Mouse (Mus musculus) CD8-positive naive resting alpha-beta T cell, adult 2 months (primary cell): ENCODE measurements around the gene H2afx.
"Not testable (repeated sequence)": the region's sequence is repeated elsewhere in the genome, so short reads cannot be mapped to it uniquely, and the experiment has no call there.

Experiments used
- DNase-seq, 2 experiments: peaks; one replicate each; pipeline ENCODE4 v3.0.0; 2022; ENCODE audit warnings: low read depth in 2 of 2, low spot score in 2 of 2

H2afx gene

DNA sequence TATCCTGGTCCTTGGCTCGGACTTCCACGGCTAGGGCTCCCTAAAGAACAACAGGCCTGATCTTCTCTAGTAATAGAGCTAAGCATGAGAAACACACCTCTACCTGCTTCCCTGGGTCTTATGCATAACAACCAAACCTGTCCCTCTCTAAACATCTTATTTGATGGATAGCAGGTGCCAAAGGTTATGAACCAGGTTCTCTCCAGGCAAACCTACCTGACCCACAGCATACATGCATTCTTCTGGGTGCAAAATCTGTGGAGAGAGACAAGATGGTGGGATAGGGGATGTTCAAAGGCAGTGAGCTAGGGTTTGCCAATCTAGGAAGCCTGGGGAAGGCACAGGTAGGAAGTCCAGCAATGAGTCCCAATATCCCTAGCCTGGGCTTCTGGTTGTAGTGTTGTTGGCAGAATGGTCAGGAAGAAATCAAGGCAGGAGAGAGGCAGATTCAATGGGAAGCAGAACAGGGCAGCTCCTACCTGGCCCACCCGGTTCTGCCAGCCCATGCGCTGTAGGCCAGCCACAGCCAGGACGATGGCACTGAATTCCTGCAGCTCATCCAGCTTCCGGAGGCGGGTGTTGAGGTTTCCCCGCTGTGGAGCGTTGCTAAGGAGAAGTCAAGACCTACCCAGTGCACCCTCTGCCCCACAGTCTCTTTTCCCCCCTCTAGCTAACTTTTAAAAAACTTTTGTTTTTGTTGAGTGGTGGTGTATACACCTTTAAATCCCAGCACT is 3.1 kb downstream of the H2afx start:
- no peak for DNase-seq

DNA sequence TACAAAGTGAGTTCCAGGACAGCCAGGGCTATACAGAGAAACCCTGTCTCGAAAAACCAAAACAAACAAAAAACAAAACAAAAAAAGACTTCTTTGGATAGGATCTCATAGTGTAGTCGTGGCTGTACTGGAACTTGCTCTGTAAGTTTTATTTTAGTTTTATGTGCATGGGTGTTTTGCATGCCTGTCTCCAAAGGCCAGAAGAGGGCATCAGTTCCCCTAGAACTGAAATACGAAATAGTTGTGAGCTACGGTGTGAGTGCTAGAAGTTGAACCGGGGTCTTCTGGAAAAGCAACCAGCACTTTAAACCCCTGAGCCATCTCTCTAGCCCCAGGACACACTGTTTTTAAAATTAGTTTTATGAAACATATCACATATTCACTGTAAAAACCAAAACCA is 4.1 kb downstream of the H2afx start:
- no peak for DNase-seq

DNA sequence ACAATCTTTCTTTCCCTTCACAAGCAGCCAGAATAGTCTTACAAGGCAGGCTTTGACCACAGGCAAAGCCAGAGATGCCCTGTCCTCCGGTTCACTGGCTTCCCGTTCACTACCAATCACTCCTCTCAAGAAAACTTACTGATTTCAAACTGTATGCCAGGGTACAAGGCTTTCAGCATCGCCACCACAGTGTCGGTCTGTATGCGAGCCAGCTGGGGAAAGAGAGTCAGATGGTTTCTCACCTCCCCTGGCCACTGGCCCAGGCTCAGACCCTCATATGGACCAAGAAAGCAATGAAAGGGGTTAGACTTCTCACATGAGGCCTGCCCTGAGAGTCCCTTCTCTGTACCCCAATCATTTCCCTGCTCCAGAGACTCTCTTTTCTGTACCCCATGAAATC is 7.0 kb downstream of the H2afx start:
- no peak for DNase-seq

DNA sequence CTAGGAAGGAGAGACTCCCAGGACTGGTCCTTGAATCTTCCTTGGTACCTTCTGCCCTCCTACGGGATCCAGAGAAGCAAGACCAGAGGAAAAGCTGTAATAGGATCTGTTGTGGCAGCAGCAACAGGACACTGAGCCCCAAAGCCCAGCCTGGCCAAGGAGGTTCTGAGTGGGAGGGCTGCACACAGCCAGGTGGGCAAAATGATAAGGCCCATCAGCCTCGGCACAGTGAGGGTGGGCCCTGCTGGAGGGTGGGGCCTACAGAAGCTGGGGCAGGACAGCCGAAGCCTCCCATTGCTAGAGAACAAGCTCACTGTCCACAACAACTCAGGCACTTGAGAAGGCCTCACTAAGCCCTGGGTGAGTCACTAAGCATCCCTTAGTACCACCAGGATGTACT is 7.7 kb downstream of the H2afx start:
- DNase-seq, result no peak

DNA sequence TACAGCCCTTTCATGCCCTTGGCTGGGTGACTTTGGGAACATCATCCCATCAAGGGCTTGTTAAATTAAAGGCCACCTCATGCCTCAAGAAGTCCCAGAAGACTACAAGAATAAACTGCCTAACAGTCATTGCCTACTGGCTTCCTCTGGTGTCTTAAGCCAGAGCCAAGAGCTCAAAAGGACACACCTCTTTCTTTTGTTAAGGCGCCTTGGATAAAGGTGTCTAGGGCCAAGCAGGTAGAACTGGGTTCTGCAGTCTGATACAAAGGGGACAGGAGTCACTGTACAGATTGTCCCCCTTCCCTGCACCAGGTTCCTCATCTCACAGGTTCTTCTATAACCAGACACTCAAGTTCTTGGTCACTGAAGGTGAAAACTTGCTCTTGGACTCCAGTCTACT is 8.1 kb downstream of the H2afx start:
- DNase-seq, result no peak

DNA sequence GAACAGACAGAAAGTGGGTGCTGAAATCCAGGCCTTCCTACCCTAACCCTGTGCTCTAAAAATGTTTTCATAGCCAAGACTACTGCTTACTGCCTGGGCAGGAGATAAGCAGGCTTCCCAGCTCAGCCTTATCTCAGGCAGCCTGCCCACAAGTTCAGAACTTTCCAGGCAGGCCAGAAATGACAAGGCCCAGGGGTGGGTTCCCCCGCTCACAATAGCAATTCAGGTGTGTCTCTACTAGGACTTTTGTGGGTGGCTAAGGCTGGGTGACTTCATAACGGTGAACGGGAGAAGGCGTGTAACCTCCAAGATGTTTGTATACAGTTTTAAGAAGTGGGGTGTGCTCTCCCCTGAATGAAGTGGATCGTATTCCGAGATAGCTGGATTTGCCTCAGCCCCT is 8.8 kb downstream of the H2afx start:
- no peak for DNase-seq

DNA sequence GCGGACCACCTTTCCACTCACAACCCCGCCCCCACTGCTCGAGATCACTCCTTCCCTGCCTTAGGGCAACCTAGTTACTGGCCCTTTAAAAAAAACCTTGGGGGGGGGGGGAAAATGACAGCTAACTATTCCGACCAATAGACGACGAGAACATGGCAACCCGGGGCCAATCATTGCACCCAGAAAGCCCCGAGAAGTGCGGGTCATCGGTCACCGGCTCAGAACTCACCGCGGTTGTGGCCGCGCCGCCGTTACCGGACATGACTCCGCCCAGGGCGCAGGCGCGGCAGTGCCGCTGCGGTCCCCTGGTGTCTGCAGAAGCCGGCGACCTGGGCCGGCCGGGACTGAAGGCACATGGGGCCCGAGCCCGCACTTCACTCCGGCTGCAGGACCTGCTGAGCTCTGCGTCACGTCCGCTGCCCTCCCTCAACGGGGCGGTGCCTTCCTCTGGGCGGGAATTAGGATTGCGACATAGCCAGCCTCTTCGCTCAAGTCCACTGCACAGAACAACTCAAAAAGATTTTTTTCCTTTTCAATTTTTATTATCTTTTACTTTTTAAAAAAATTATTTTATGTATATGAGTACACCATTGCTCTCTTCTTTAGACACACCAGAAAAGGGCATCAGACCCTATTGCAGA is 9.4 kb downstream of the H2afx start, which contains the start of gene Hmbs:
Gene Hmbs, minus strand, starts transcription at position 448 of the 641 bp plus-strand sequence.
- peak; percentile 68 to 84 for DNase-seq

DNA sequence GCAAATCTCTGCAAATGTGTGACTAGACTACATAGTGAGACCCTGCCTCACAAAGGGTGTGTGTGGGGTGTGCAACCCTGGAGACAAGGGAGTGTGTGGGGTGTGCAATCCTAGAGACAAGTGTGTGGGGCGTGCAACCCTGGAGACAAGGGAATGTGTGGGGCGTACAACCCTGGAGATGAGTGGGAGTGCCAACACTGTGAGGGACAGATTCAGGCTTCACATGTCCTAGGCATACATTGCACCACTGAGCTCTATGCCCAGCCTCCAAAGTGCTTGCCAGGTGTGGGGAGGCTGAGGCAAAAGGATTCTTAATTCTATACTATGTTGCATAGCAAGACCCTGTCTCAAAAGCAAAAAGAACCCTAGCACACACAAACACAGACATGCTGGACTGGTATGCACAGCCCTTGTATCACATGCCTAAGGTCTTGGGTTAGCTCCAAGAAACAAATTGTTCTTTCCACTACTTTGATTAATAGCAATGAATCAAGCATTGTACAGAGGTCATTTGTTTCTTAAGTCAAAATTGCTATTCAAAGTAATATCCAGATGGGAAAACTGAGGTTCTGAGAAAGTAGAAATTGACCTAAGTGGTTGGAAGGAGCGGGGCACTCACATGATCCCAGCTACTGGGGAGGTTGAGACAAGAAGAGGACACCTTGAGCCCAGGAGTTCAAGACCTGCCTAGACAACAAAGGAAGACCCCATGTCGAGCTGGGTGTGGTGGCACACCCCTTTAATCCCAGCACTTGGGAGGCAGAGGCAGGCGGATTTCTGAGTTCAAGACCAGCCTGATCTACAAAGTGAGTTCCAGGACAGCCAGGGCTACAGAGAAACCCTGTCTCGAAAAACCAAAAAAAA is 11.3 kb downstream of the H2afx start:
- DNase-seq, result no peak

DNA sequence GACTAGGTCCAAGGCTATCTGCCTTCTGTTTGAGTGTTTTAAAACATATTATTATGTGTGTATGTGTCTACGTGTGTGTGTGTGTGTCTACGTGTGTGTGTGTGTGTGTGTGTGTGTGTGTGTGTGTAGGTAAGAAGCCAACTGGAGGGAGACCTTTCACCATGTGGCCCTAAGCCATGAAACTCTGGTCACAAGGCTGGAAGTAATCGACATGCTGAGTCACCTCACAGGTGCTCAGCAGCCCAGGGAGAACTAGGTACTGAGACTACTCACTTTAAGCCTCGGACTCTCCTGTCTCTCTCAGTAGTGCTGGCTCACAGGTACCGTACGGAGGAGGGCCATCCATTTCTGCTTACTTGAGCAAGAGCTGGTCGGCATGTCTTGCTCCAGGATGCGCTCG is 12.7 kb downstream of the H2afx start:
- no peak for DNase-seq

DNA sequence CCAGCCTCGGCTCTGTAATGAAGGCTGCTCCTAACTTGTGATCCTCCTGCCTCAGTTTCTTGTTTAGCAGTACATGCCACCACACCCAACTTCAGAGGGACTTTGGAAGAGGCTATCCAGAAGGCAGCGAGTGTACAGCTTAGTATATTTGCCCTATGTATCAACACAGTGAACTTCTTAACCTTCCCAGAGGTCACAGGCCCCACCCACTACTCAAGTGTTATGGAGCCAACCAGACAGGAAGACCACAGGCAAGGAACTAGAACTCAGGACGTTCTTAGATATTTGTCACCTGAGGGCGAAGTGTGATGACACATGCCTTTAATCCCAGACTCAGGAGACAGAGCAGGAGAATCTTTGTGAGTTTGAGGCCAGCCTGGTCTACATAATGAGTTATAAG is 13.1 kb downstream of the H2afx start:
- no peak for DNase-seq

DNA sequence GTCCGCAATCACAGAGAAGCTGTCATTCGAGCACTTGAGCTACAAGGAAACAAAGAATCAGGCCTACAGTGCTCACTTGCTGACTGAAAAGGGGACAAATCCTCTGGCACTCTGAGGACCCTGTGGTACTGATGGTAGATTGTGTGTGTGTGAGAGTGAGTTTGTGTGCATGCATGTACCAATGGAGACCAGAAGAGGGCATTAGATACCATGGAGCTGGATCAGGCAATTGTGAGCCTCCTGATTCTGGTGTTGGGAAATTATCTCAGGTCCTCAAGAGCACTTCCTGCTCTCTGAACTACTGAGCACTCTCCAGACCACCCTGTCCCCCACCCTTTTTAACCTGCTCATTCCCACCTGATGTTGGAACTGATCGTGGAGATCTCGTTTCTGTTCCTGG is 14.1 kb downstream of the H2afx start:
- no peak for DNase-seq

DNA sequence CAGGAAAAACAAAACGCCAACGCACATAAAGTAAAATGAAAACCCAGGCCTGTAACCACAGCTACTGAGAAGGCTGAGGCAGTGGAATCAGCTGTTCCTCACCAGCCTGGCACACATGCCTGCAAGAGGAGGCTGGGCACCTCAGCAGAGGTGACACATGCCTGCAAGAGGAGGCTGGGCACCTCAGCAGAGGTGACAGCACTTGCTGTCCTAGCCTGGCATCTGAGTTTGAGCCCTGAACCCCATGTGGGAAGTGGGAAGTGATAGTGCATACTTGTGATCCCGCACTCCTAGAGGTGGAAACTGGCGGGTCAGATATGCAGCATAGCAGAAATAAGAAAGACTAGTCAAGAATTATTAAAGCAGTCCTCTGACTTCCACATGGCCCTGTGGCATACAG is 16.9 kb downstream of the H2afx start:
- no peak for DNase-seq

DNA sequence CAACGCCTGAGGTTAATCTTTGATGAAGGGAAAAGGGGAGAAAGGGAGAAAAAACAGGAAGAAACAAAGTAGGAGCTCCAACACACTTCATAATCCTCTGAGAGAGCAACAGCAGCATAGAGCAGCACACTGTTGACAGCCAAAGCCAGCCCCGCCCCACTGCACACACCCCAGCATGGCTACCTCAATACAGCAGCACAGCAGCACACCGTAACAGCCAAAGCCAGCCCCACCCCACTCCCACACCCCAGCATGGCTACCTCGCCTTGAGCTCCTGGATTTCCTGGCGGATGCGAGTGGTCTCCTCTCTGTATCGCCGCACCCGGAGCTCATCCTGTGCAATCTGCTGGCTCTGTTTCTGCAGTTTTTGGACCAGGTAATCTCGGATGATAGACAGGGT is 17.8 kb downstream of the H2afx start:
- no peak for DNase-seq

DNA sequence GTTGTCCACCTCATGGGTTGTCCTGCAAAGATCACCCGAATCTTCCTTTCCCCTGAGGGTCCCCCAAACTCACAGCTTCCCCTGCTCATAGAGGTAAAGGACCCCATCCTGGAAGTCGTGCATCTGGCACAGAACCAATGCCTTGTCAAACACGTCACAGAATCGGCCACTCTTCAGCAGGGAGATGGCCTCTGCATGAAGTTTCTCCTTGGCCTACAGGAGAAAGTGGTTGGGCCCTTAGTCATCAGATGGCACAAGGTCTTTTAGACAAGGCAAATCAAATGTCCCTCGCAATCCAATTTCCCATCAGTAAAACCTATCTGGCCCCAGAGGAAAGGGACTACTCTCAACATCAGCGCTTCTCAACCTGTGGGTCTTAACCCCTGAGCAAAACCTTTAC is 18.6 kb downstream of the H2afx start:
- no peak for DNase-seq

DNA sequence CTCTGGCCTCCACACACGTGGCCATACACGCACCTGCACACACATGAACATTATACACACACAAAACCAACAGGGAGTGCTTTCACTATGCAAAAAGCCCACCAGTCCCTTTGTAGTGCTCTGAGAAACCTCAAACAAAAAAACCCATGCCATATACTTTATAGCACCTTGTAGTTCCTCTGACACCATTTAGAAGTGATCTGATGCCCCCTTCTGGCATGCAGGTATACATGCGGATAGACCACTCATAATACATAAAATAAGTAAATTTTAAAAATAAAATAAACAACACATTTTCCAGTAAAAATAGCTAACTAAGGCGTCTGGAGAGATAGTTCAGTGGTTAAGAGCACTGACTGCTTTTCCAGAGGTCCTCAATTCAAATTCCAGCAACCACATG is 22.7 kb downstream of the H2afx start:
- peak in 1 of 2 experiments; percentile 43 for DNase-seq

DNA sequence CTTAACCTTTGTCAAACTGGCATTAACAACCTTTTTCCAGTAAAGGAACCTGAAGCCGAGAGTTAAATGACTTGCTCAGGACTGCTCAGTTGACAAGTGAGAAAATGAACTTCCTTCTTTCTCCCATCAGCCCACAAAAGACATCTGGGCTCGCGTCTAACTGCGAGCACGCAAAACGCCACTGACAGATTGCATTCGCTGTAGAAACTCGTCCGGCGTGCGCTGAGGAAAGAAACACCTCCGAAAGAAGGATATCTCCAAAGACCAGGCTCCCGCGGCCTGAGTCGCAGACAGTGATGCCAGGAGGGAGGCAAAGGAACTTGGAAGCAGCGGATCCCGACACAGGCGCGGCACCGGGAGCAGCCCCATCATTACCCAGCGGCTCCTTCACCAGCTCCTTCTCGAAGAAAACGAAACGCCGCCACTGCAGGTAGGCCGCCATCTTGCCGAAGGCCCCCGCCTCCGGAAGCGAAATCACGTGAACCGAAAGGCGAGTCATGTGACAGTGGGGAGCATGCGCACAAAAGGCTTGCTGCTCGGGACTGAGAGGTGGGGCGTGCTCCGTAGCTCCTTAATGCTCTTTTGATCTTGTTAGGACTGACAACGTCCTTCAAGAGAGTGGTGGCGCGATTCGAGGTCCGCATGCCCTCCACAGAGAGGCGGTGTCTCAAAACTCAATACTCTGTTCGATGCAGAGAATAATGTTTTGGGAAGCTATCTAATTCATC is 26.9 kb downstream of the H2afx start, which contains the start of gene Vps11:
Gene Vps11, minus strand, starts transcription at position 481 of the 728 bp plus-strand sequence.
- peak; percentile 92 to 95 for DNase-seq

DNA sequence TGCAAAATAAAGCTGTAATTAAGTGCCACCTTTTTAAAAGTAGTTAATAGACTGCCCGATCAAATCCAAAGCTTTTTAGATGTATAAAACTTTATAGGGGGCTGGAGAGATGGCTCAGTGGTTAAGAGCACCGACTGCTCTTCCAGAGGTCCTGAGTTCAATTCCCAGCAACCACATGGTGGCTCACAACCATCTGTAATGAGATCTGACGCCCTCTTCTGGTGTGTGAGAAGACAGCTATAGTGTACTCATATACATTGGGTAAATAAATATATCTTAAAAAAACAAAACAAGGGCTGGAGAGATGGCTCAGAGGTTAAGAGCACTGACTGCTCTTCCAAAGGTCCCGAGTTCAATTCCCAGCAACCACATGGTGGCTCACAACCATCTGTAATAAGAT is 27.4 kb downstream of the H2afx start:
- DNase-seq, result not testable (repeated sequence)

DNA sequence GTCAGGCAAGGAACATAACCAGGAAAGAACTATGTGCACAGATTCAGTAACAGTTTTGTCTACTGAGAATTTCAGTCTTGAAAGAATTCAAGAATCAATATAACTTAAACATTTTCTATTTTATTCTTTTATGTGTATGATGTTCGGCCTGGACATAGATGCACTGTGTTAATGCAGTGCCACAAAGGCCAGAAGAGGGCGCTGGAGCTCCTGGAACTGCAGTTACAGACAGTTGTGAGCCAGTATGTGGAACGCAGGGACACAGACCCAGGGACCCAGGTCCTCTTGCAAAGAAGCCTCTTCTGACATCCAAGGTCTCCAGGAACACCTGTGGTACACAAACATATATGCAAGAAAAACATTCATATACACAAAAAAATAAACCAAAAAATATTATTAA is 30.0 kb downstream of the H2afx start:
- DNase-seq, result peak; percentile 17 to 47

DNA sequence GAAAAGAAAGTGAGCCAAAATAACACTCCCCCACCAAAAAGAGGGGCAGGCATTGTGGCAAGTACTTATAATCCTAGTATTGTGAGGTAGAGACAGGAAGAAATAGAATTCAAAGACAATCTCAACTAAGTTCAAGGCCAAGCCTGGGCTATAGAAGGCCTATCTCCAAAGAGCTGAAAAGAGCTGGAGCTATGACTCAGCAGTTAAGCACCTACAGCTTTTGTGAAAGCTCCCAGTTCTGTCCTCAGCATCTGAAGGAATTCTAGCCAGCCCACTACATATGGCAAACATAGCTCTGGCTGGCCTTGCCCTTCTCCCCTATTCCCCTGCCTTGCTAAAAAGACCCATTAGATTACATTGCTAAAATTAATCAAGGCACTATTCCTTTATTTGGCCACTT is 38.9 kb downstream of the H2afx start:
- DNase-seq, result no peak

DNA sequence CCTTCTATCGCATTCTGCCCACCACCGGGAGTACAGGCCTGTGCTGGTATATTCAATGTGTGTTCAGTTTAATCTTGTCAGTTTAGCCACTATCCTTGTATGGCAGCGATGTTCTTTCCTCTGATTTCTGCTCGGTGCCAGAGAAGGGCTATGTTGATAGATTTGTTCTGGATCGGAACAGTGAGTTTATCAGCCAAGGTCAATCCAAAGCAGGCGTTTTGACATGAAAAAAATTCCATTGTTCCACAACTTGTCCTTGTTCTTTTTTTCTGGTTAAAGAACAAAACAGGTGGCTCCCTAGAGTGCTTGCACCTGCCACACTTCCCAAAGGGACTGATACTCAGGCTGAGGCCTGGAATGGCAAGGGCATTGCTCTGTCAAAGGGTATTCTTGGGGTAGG is 41.6 kb downstream of the H2afx start:
- no peak for DNase-seq

DNA sequence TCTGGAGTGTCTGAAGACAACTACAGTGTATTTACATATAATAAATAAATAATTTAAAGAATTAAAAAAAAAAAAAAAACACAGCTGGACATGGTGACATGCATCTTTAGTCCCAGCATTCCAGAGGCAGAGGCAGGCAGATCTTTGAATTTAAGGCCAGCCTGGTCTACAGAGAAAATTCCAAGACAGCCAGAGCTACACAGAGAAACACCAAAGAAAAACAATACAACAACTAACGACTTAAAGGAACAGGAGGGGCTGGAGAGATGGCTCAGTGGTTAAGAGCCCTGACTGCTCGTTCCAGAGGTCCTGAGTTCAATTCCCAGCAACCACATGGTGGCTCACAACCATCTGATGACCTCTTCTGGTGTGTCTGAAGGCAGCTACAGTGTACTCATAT is 42.8 kb downstream of the H2afx start:
- DNase-seq, result not testable (repeated sequence)
